Mouse (Mus musculus) megakaryocyte, embryonic 14.5 days (primary cell): ENCODE results near the gene Agap1. TPM values are rescaled to one million over a fixed set of nuclear protein-coding genes. Genes with fewer than 3 reads are reported as not detected.

Source experiments
- H3K27me3 ChIP-seq: replicated peaks from 2 replicates; pipeline ENCODE3; 2012; ENCODE audit warnings: inconsistent platforms
- H3K36me3 ChIP-seq: replicated peaks from 2 replicates; pipeline ENCODE3; 2012; ENCODE audit warnings: low read length, inconsistent platforms, mixed read lengths
- H3K4me1 ChIP-seq: 2 replicates; pipeline ENCODE4 v1.6.1; 2012; ENCODE audit warnings: inconsistent platforms
- H3K4me3 ChIP-seq: replicated peaks from 2 replicates; pipeline ENCODE3; 2012; ENCODE audit warnings: moderate library complexity, mild to moderate bottlenecking, inconsistent platforms
- H3K9me3 ChIP-seq: 2 replicates; pipeline ENCODE4 v1.6.1; 2012; ENCODE audit warnings: inconsistent platforms
- FLI1 ChIP-seq: IDR thresholded peaks from 2 replicates; pipeline ENCODE4 v1.6.1; 2012; ENCODE audit warnings: low read length, inconsistent platforms, mixed read lengths
- GATA1 ChIP-seq: IDR thresholded peaks from 3 replicates; pipeline ENCODE4 v1.6.1; 2012; ENCODE audit warnings: mixed read lengths, low read length, inconsistent platforms, borderline replicate concordance
- polyA plus RNA-seq: library from polyadenylated mRNA; stranded (reverse); fragments of >175 nt; gene quantifications from 2 replicates; pipeline ENCODE4 v1.2.3, GENCODE M21; 2012; ENCODE audit warnings: low replicate concordance; ENCODE audit not compliant: insufficient read depth

The Agap1 gene
- polyA plus RNA-seq, 1 experiment, result 3.4 TPM

DNA sequence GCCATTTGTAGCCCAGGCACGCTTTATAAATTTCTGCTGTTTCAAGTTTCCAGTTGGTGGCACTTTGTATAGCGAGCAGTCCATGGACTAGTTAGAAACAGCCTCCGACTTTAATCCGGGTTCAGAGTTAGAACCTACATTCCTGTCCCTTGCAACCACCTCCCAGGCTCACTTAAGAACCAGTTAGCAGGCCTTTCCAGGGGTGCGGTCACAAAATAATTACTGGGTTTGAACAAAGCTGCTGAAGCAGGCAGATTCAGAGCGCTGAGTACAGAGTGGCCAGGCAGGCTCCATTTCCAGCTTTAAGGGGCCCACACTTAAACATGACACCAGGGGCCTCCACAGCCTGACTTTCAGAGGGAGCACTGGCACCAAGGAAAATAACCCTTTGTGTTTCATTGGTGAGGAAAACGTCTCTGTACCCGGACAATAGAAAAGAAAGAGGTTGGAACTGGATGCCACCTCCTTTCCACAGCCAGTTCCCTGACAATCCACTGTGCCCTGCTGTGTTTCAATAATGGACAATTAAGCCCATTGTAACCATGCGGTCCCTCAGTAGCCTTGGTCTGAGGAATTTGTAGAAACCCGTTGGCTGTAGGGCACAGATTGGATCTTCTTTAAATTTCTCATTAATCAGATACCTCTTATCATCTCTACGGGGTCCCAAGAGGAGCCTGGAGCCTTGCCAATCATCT lies 24.5 kb upstream of the Agap1 start:
- Histone ChIP-seq H3K4me3 (no peak overlapping the region), H3K9me3 (peaks cover 21% of the 10 kb centered on the region), H3K27me3 (peaks cover 13% of the 10 kb centered on the region), H3K36me3 (no peaks in the 10 kb centered on the region), H3K4me1 (peaks cover 8% of the 10 kb centered on the region; the same call in 1 of the 2 replicates)
- TF ChIP-seq GATA1 (no peak), FLI1 (no peak)

- Histone ChIP-seq H3K4me3 (no peak overlapping the region), H3K9me3 (no peaks in the 10 kb centered on the region), H3K4me1 (no peaks in the 10 kb centered on the region), H3K27me3 (peaks cover 20% of the 10 kb centered on the region), H3K36me3 (no peaks in the 10 kb centered on the region)
- TF ChIP-seq FLI1 (no peak), GATA1 (no peak)
Measured at GRCm38 (mm10) chr1:89439351-89439750, 15.3 kb upstream of the Agap1 start.

GRCm38 (mm10) chr1:89441236-89441897 lies 13.2 kb upstream of the Agap1 start:
- Histone ChIP-seq H3K27me3 (peaks cover 17% of the 10 kb centered on the region), H3K9me3 (no peaks in the 10 kb centered on the region), H3K36me3 (no peaks in the 10 kb centered on the region), H3K4me1 (no peaks in the 10 kb centered on the region), H3K4me3 (no peak overlapping the region)
- TF ChIP-seq FLI1 (no peak), GATA1 (no peak)

DNA sequence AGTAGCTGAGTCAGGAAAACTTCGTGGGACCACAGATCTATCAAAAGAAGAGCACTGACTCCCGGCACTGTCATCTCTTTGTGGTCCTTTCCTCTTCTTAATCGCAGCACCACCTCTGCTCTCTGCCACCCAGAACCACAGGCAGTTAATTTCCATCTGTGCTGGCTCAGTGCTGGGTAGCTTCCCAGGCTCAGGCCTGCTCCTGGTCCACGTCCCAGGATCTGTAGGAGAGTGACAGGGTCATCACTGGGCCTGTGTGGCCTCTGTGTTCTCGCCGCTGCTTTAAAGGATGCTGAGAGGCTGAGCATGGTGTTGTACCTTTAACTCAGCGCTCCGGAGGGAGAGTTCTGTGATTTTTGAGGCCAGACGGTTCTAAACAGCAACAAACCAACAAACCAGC lies 11.1 kb upstream of the Agap1 start:
- TF ChIP-seq GATA1 (no peak), FLI1 (no peak)
- Histone ChIP-seq H3K36me3 (no peaks in the 10 kb centered on the region), H3K9me3 (no peaks in the 10 kb centered on the region), H3K4me1 (no peaks in the 10 kb centered on the region), H3K27me3 (peaks cover 16% of the 10 kb centered on the region), H3K4me3 (no peak overlapping the region)

GRCm38 (mm10) chr1:89444014-89444413 lies 10.6 kb upstream of the Agap1 start:
- no peak for TF ChIP-seq GATA1
- no peak for TF ChIP-seq FLI1
- no peaks in the 10 kb centered on the region for H3K36me3 ChIP-seq
- H3K4me3 ChIP-seq, result no peak overlapping the region
- H3K9me3 ChIP-seq, result no peaks in the 10 kb centered on the region
- H3K4me1 ChIP-seq, result no peaks in the 10 kb centered on the region
- H3K27me3 ChIP-seq, result peaks cover 17% of the 10 kb centered on the region

DNA sequence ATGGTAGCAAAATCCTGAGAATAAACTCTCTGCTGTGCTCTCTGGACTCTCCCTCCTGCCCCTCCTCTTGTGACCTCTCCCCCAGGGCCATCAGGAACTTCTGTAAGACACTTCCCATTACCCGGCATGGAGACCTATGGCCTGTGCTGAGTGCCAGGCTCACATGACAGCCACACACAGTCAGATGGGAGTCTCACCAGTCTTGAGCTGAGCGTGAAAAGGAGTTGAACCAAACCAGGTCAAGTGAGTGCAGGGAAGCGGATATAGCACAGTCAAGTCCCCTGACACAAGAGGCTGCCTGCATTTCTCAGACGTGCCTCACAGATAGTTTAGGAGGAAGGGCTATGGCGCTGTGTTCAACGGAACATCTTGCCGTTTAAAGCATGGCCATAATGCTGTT lies 4.5 kb upstream of the Agap1 start:
- H3K9me3 ChIP-seq, result no peaks in the 10 kb centered on the region

DNA sequence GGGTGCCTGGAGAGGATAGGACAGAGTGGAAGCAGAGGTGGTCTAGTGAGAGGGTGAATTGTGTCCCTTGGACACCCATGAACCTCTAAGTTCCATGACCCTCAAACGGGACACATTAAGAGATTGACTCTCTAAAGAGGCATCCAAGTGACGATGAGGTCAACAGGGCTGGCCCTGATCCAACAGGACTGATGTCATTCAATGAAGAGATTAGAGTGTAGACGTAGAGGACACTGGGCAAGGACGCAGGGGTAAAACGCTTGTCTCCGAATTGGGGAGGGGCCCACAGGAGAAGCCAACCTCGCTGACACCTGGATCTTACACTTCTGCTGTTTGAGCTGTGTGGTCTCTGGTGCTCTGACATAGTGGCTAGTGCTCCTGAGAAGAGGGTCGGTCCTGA lies 2.5 kb upstream of the Agap1 start:
- Histone ChIP-seq H3K36me3 (no peaks in the 10 kb centered on the region), H3K4me3 (no peak overlapping the region), H3K27me3 (peaks cover 63% of the 10 kb centered on the region), H3K4me1 (peaks cover 12% of the 10 kb centered on the region), H3K9me3 (0 out of 2 replicates have a peak, but pooled peaks cover 4% of the 10 kb centered on the region)
- TF ChIP-seq FLI1 (no peak), GATA1 (no peak)

More for the DNA sequence above, 4.5 kb upstream of the Agap1 start:
- H3K27me3 ChIP-seq, result peaks cover 50% of the 10 kb centered on the region
- no peaks in the 10 kb centered on the region for H3K36me3 ChIP-seq
- H3K4me1 ChIP-seq, result peaks cover under 1% of the 10 kb centered on the region
- H3K4me3 ChIP-seq, result no peak overlapping the region
- TF ChIP-seq GATA1 (no peak), FLI1 (no peak)

GRCm38 (mm10) chr1:89453666-89454065 lies 940 bp upstream of the Agap1 start:
- Histone ChIP-seq H3K36me3 (no peaks in the 10 kb centered on the region), H3K27me3 (peaks cover 68% of the 10 kb centered on the region), H3K4me1 (peaks cover 12% of the 10 kb centered on the region), H3K9me3 (peaks cover 17% of the 10 kb centered on the region), H3K4me3 (peak overlapping the region; percentile 92)
- TF ChIP-seq FLI1 (no peak), GATA1 (no peak)

- no peak for TF ChIP-seq GATA1
- TF ChIP-seq FLI1, result no peak
- H3K27me3 ChIP-seq, result peaks cover 63% of the 10 kb centered on the region
- H3K4me3 ChIP-seq, result peak overlapping the region; percentile 92
- peaks cover 25% of the 10 kb centered on the region for H3K9me3 ChIP-seq
- H3K4me1 ChIP-seq, result peaks cover 12% of the 10 kb centered on the region
- H3K36me3 ChIP-seq, result no peaks in the 10 kb centered on the region
Measured at GRCm38 (mm10) chr1:89455421-89456091, 950 bp downstream of the Agap1 start.

- Histone ChIP-seq H3K27me3 (peaks cover 63% of the 10 kb centered on the region), H3K36me3 (no peaks in the 10 kb centered on the region), H3K9me3 (peaks cover 25% of the 10 kb centered on the region), H3K4me3 (no peak overlapping the region), H3K4me1 (peaks cover 12% of the 10 kb centered on the region)
- TF ChIP-seq GATA1, result no peak
- no peak for TF ChIP-seq FLI1
Measured at GRCm38 (mm10) chr1:89456456-89456855, 1.9 kb downstream of the Agap1 start.
